Mouse (Mus musculus) right cerebral cortex, postnatal 14 days (tissue): ENCODE data around the gene Oaz2.
A peak's percentile ranks its signal among the peaks of the same experiment; 100 is the strongest.
"Not testable (repeated sequence)": the region's sequence is repeated elsewhere in the genome, so short reads cannot be mapped to it uniquely, and the experiment has no call there.

ENCODE experiments used
- DNase-seq: peaks from one replicate; pipeline ENCODE4 v3.0.0; 2022

Oaz2 gene

GRCm38 (mm10) chr9:65653741-65654140 lies 14.1 kb upstream of the Oaz2 start:
- DNase-seq = no peak

GRCm38 (mm10) chr9:65654700-65655237 lies 13.0 kb upstream of the Oaz2 start:
- DNase-seq = no peak

GRCm38 (mm10) chr9:65655540-65655939 lies 12.3 kb upstream of the Oaz2 start:
- no peak for DNase-seq

- DNase-seq = no peak
Observed at GRCm38 (mm10) chr9:65657218-65657617, 10.6 kb upstream of the Oaz2 start.

GRCm38 (mm10) chr9:65661029-65661428 lies 6.8 kb upstream of the Oaz2 start:
- DNase-seq = no peak

- DNase-seq = no peak
Observed at GRCm38 (mm10) chr9:65661493-65661892, 6.3 kb upstream of the Oaz2 start.

GRCm38 (mm10) chr9:65664163-65664562 lies 3.6 kb upstream of the Oaz2 start:
- peak; percentile 66 for DNase-seq

- DNase-seq = peak; percentile 68
Observed at GRCm38 (mm10) chr9:65666042-65666441, 1.8 kb upstream of the Oaz2 start.

GRCm38 (mm10) chr9:65671431-65671931 lies 3.7 kb downstream of the Oaz2 start:
- DNase-seq = no peak

GRCm38 (mm10) chr9:65672996-65673395 lies 5.2 kb downstream of the Oaz2 start:
- no peak for DNase-seq

GRCm38 (mm10) chr9:65675461-65676357 lies 7.9 kb downstream of the Oaz2 start:
- no peak for DNase-seq

GRCm38 (mm10) chr9:65676358-65677118 lies 8.7 kb downstream of the Oaz2 start:
- peak; percentile 97 for DNase-seq

- DNase-seq = no peak
Observed at GRCm38 (mm10) chr9:65677119-65677462, 9.3 kb downstream of the Oaz2 start.

GRCm38 (mm10) chr9:65679181-65679761 lies 11.5 kb downstream of the Oaz2 start:
- peak; percentile 40 for DNase-seq

GRCm38 (mm10) chr9:65680938-65681633 lies 13.3 kb downstream of the Oaz2 start:
- DNase-seq = no peak

- no peak for DNase-seq
Observed at GRCm38 (mm10) chr9:65681634-65681940, 13.8 kb downstream of the Oaz2 start.

- DNase-seq = no peak
Observed at GRCm38 (mm10) chr9:65682183-65682582, 14.4 kb downstream of the Oaz2 start.

GRCm38 (mm10) chr9:65682994-65683393 lies 15.2 kb downstream of the Oaz2 start:
- DNase-seq = no peak

GRCm38 (mm10) chr9:65684704-65685103 lies 16.9 kb downstream of the Oaz2 start:
- DNase-seq = no peak

- DNase-seq = not testable (repeated sequence)
Observed at GRCm38 (mm10) chr9:65689869-65690268, 22.1 kb downstream of the Oaz2 start.

GRCm38 (mm10) chr9:65692466-65692865 lies 24.7 kb downstream of the Oaz2 start:
- DNase-seq = no peak

- DNase-seq = no peak
Observed at GRCm38 (mm10) chr9:65692959-65693603, 25.3 kb downstream of the Oaz2 start.
